Mouse (Mus musculus) intestine, postnatal 0 days (tissue): ENCODE data around the gene Pecr. TPM values are rescaled to one million over a fixed set of nuclear protein-coding genes. Genes with fewer than 3 reads are reported as not detected.
"Not testable (repeated sequence)": the region's sequence is repeated elsewhere in the genome, so short reads cannot be mapped to it uniquely, and the experiment has no call there.

Source experiments
- ATAC-seq: fragments of 200-750 bp; cut with Nextera tagmentation; 2 replicates; pipeline ENCODE4 v1.8.0; 2017; ENCODE audit warnings: mild to moderate bottlenecking, moderate TSS enrichment, moderate library complexity
- H3K27ac ChIP-seq: fragments of 300-500 bp; sonication (generic); 2 replicates; pipeline ENCODE4 v1.5.1; 2014; ENCODE audit warnings: mild to moderate bottlenecking, low read depth, low read length, moderate library complexity
- H3K27me3 ChIP-seq: fragments of 300-500 bp; sonication (generic); replicated peaks from 2 replicates; pipeline ENCODE4 v1.6.1; 2014; ENCODE audit warnings: low read length, mixed read lengths; ENCODE audit not compliant: control insufficient read depth, insufficient read depth
- H3K36me3 ChIP-seq: fragments of 300-500 bp; sonication (generic); 2 replicates; pipeline ENCODE4 v1.6.1; 2014; ENCODE audit warnings: mild to moderate bottlenecking, moderate library complexity; ENCODE audit not compliant: control insufficient read depth, insufficient read depth
- H3K4me1 ChIP-seq: fragments of 300-500 bp; sonication (generic); replicated peaks from 2 replicates; pipeline ENCODE4 v1.6.1; 2014; ENCODE audit warnings: antibody characterized with exemption, low read length, mixed read lengths; ENCODE audit not compliant: control insufficient read depth, insufficient read depth
- H3K4me2 ChIP-seq: fragments of 300-500 bp; sonication (generic); replicated peaks from 2 replicates; pipeline ENCODE4 v1.6.1; 2014; ENCODE audit warnings: low read depth, mild to moderate bottlenecking, moderate library complexity
- H3K4me3 ChIP-seq: fragments of 300-500 bp; sonication (generic); 2 replicates; pipeline ENCODE4 v1.5.1; 2014; ENCODE audit warnings: low read depth, low read length
- H3K9ac ChIP-seq: fragments of 300-500 bp; sonication (generic); 2 replicates; pipeline ENCODE4 v1.6.1; 2014; ENCODE audit warnings: mild to moderate bottlenecking, low read depth, low read length
- H3K9me3 ChIP-seq: fragments of 300-500 bp; sonication (generic); 2 replicates; pipeline ENCODE4 v1.6.1; 2016; ENCODE audit warnings: mixed run types; ENCODE audit not compliant: control insufficient read depth
- CTCF ChIP-seq: sonication (generic); IDR thresholded peaks from 2 replicates; pipeline ENCODE4 v1.5.1; 2016; ENCODE audit warnings: low read depth, mild to moderate bottlenecking, control low read depth, antibody characterized with exemption, moderate library complexity
- WGBS: fragments of 180-500 bp; shearing (Covaris S2); extraction: QIAGEN DNeasy Blood & Tissue Kit; methylation state at CpG from one replicate; pipeline ENCODE4 v1.1.7; 2014; 5-methylcytosine and 5-hydroxymethylcytosine counted together
- polyA plus RNA-seq: library from polyadenylated mRNA; unstranded; fragments of >200 nt; fragmentation: Nextera tagmentation; extraction: Ambion mirVana; gene quantifications from 2 replicates; pipeline ENCODE4 v1.2.1, GENCODE M21; 2015

Pecr gene
- polyA plus RNA-seq, 1 experiment from 2014 or later: 67.9 TPM

GRCm38 (mm10) chr1:72242581-72243143 is 41.5 kb downstream of the Pecr start:
- H3K27ac ChIP-seq: no peak overlapping the region
- H3K4me1 ChIP-seq: 0 out of 2 replicates have a peak, but pooled peaks cover under 1% of the 10 kb centered on the region
- ATAC-seq: no peak
- H3K36me3 ChIP-seq: no peaks in the 10 kb centered on the region
- H3K4me3 ChIP-seq: no peak overlapping the region
- TF ChIP-seq CTCF: no peak
- no peak overlapping the region for H3K9ac ChIP-seq
- no peak overlapping the region for H3K4me2 ChIP-seq
- no peaks in the 10 kb centered on the region for H3K27me3 ChIP-seq
- 88% methylated on average over 5 of the region's 5 CpGs for WGBS
- H3K9me3 ChIP-seq: no peaks in the 10 kb centered on the region

- H3K4me3 ChIP-seq, H3K27ac ChIP-seq, H3K36me3 ChIP-seq, ATAC-seq, H3K4me2 ChIP-seq, H3K9ac ChIP-seq, H3K4me1 ChIP-seq, H3K27me3 ChIP-seq, H3K9me3 ChIP-seq: not testable (repeated sequence)
- WGBS: 78% methylated on average over 3 of the region's 3 CpGs
Measured at GRCm38 (mm10) chr1:72239113-72239512, 45.0 kb downstream of the Pecr start.

DNA sequence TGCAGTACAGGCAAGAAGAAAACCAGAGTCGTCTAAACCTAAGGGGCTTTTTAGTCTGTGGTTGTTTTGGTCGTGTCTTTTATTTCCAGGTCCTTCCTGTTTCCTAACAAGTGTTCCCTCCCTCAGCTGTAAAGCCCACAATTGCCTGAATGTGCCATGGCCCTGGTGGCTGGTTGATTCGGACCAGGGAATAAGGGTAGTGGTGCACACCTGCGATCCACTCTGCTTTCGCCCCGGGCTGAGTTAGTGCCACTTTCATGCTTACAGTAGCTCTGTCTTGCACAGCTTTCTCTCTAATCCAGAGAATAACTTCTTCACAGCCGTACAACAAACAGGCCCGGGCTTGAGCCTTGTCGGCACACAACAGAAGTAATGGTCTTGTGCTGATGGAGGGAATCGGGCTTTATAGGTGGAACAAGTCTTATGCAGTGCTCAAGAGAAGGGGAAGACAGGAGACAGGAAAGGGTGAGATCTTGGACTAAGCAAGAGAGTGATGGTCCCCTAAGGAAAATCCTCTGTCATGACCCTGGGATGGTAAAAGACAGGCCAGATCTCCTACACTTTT is 46.0 kb downstream of the Pecr start:
- 0 out of 2 replicates have a peak, but pooled peaks cover 3% of the 10 kb centered on the region for H3K4me1 ChIP-seq
- H3K9ac ChIP-seq: no peak overlapping the region
- H3K36me3 ChIP-seq: no peaks in the 10 kb centered on the region
- peaks cover 6% of the 10 kb centered on the region for H3K27me3 ChIP-seq
- no peaks in the 10 kb centered on the region for H3K9me3 ChIP-seq
- 66% methylated on average over 10 of the region's 10 CpGs for WGBS
- no peak for ATAC-seq
- no peak for TF ChIP-seq CTCF
- H3K4me3 ChIP-seq: no peak overlapping the region
- H3K4me2 ChIP-seq: no peak overlapping the region
- H3K27ac ChIP-seq: no peak overlapping the region

DNA sequence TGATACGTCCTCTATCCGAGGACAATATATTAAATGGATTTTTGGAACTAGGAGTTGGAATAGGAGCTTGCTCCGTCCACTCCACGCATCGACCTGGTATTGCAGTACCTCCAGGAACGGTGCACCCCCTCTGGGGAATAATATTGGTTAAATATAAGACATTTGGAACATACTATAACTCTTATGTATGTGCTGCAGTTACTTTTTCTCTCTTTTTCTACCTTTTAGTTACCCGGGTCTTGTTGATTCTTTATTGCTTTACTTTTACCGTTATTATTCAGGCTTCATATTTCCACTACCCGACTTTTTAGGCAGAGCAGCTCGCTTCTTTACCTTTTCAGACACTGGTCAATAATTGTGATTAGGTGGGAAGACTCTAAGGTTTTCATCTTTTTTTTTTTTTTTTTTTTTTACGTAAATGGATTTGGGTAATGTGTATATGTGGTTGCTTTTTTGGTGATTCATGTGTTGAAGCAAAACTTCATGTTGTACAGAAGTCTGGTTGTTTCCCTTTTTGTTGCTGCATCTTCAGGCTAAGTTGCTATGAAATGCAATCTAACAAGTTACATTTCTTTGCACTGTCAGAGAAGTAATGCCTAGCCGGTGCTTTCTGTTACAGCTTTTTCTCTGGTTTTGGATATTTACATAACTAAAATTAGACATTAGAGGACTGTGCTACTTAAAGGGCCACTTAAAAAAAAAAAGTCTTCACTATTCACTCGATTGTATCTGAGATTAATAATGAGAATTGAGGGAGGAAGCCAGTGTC is 46.9 kb downstream of the Pecr start:
- ATAC-seq: peak; percentile 65
- H3K9me3 ChIP-seq: no peaks in the 10 kb centered on the region
- H3K4me1 ChIP-seq: 0 out of 2 replicates have a peak, but pooled peaks cover 3% of the 10 kb centered on the region
- 3% methylated on average over 11 of the region's 13 CpGs for WGBS
- H3K27ac ChIP-seq: no peak overlapping the region
- no peaks in the 10 kb centered on the region for H3K36me3 ChIP-seq
- peaks cover 6% of the 10 kb centered on the region for H3K27me3 ChIP-seq
- TF ChIP-seq CTCF: no peak
- peak overlapping the region; percentile 30 for H3K4me2 ChIP-seq
- H3K9ac ChIP-seq: no peak overlapping the region
- H3K4me3 ChIP-seq: no peak overlapping the region

DNA sequence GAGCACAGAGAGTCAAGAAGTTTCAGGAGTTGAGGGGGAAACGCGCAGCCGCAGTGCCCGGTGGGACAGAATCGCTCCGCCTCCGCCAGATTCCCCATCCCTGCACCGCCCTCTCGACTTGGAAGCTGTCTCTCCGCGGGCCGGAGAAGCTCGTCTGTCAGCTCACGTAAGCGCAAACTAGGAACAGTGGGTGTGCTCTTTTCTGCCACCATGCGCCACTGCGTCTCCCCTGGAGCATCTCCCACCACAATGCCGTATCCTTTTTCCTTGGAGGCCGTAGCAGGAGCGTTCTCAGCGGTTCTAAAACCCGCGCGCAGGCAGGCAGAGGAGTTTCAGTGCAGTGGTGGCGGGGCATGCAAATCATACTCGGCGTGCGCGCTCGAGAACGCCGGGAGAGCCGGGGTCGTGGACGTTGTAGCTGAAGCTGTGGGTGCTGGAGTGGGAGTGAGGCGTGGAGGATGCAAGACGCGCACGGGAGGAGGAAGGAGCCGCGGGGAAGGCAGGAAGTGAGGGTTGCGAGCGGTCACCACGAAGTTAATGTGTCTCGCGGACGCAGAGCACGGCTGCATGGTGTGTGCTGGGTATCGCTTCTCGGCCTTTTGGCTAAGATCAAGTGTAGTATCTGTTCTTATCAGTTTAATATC is 47.6 kb downstream of the Pecr start:
- H3K4me1 ChIP-seq, H3K9me3 ChIP-seq, H3K36me3 ChIP-seq, H3K27me3 ChIP-seq: not testable (repeated sequence)
- peak overlapping the region; percentile 42 for H3K4me3 ChIP-seq
- peak overlapping the region; percentile 92 for H3K4me2 ChIP-seq
- H3K27ac ChIP-seq: 0 out of 2 replicates have a peak overlapping the region, but pooled peaks have one; percentile 30
- TF ChIP-seq CTCF: peak; percentile 38; the same call in 1 of the 2 replicates
- peak; percentile 84 for ATAC-seq
- WGBS: under 1% methylated on average over 35 of the region's 50 CpGs
- peak overlapping the region; percentile 34; the same call in 1 of the 2 replicates for H3K9ac ChIP-seq

DNA sequence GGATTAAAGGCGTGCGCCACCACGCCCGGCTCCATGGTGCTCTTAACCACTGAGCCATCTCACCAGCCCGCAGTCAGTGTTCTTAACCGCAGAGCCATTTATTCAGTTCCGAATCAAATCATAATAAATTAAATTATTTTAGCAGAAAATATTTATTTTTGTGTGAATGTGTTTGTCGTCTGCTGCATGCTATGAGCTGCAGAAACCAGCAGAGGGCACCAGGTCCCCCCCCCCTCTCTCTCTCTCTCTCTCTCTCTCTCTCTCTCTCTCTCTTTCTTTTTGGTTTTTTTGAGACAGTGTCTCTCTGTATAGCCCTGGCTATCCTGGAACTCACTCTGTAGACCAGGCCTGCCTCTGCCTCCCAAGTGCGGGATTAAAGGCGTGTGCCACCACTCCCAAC is 51.5 kb downstream of the Pecr start:
- not testable (repeated sequence) for H3K4me2 ChIP-seq, ATAC-seq, H3K4me3 ChIP-seq, H3K36me3 ChIP-seq, H3K9me3 ChIP-seq, H3K9ac ChIP-seq, H3K4me1 ChIP-seq, H3K27ac ChIP-seq, H3K27me3 ChIP-seq
- 74% methylated on average over 10 of the region's 10 CpGs for WGBS
- TF ChIP-seq CTCF: peak; percentile 51
